Mouse (Mus musculus) thymus, adult 2 months (tissue): ENCODE measurements around the gene Ntf3. TPM values are rescaled to one million over a fixed set of nuclear protein-coding genes. Genes with fewer than 3 reads are reported as not detected.

Experiments
- DNase-seq: peaks from one replicate; pipeline ENCODE4 v3.0.0; 2021
- H3K27ac ChIP-seq: fragments of 200-500 bp; 2 replicates; pipeline ENCODE4 v1.5.1; 2012; ENCODE audit warnings: low read length, control low read depth; ENCODE audit not compliant: control insufficient read depth, insufficient read depth
- H3K27me3 ChIP-seq: fragments of 200-500 bp; 2 replicates; pipeline ENCODE4 v1.6.1; 2012; ENCODE audit warnings: mild to moderate bottlenecking, low read length, moderate library complexity, mixed read lengths; ENCODE audit not compliant: control insufficient read depth, insufficient read depth
- H3K36me3 ChIP-seq: fragments of 200-500 bp; 2 replicates; pipeline ENCODE4 v1.6.1; 2012; ENCODE audit warnings: mild to moderate bottlenecking, low read length, moderate library complexity; ENCODE audit not compliant: control insufficient read depth, insufficient read depth
- H3K4me1 ChIP-seq: fragments of 200-500 bp; replicated peaks from 2 replicates; pipeline ENCODE4 v1.6.1; 2012; ENCODE audit warnings: low read length; ENCODE audit not compliant: control insufficient read depth, insufficient read depth
- H3K4me3 ChIP-seq: fragments of 200-500 bp; 2 replicates; pipeline ENCODE4 v1.5.1; 2012; ENCODE audit warnings: mild to moderate bottlenecking, low read length, control low read depth, moderate library complexity; ENCODE audit not compliant: control insufficient read depth, insufficient read depth
- CTCF ChIP-seq: fragments of 200-500 bp; IDR thresholded peaks from 2 replicates; pipeline ENCODE4 v1.5.1; 2012; ENCODE audit warnings: mild to moderate bottlenecking, control low read depth, low read length, moderate library complexity, borderline replicate concordance; ENCODE audit not compliant: control insufficient read depth, poor library complexity, insufficient read depth; ENCODE audit errors: extremely low read depth
- POLR2A ChIP-seq: fragments of 200-500 bp; IDR thresholded peaks from 2 replicates; pipeline ENCODE4 v1.6.1; 2012; ENCODE audit warnings: mild to moderate bottlenecking, low read length, control low read depth, moderate library complexity; ENCODE audit not compliant: control insufficient read depth, poor library complexity, insufficient read depth; ENCODE audit errors: extremely low read depth
- WGBS: fragments of 180-500 bp; shearing (Covaris S2); methylation state at CpG from one replicate; pipeline ENCODE4 v1.1.7; 2018; 5-methylcytosine and 5-hydroxymethylcytosine counted together
- polyA plus RNA-seq: library from polyadenylated mRNA; depleted of rRNA; stranded (reverse); fragments of >200 nt; gene quantifications from 2 replicates; pipeline ENCODE4 v1.2.3, GENCODE M21; 2012

Ntf3 gene
- polyA plus RNA-seq, 1 experiment: 0.40 TPM

- no peak for DNase-seq
- WGBS: 91% methylated on average over 8 of the region's 8 CpGs
- Histone ChIP-seq H3K27me3 (no peaks in the 10 kb centered on the region), H3K4me3 (no peak overlapping the region), H3K4me1 (no peaks in the 10 kb centered on the region), H3K27ac (no peak overlapping the region), H3K36me3 (no peaks in the 10 kb centered on the region)
- no peak for TF ChIP-seq POLR2A
- TF ChIP-seq CTCF: no peak
Observed at GRCm38 (mm10) chr6:126117191-126117590, 49.5 kb downstream of the Ntf3 start.

- Histone ChIP-seq H3K27ac (no peak overlapping the region), H3K27me3 (no peaks in the 10 kb centered on the region), H3K36me3 (no peaks in the 10 kb centered on the region), H3K4me3 (no peak overlapping the region), H3K4me1 (no peaks in the 10 kb centered on the region)
- no peak for DNase-seq
- TF ChIP-seq POLR2A: no peak
- TF ChIP-seq CTCF: no peak
- WGBS: 81% methylated on average over 10 of the region's 10 CpGs
Observed at GRCm38 (mm10) chr6:126114934-126115633, 51.6 kb downstream of the Ntf3 start.

- no peaks in the 10 kb centered on the region for H3K27me3 ChIP-seq
- no peaks in the 10 kb centered on the region for H3K4me1 ChIP-seq
- no peak overlapping the region for H3K4me3 ChIP-seq
- 91% methylated on average over 15 of the region's 15 CpGs for WGBS
- DNase-seq: no peak
- TF ChIP-seq CTCF (no peak), POLR2A (no peak)
- no peaks in the 10 kb centered on the region for H3K36me3 ChIP-seq
- no peak overlapping the region for H3K27ac ChIP-seq
Observed at GRCm38 (mm10) chr6:126110892-126111835, 55.5 kb downstream of the Ntf3 start.

DNA sequence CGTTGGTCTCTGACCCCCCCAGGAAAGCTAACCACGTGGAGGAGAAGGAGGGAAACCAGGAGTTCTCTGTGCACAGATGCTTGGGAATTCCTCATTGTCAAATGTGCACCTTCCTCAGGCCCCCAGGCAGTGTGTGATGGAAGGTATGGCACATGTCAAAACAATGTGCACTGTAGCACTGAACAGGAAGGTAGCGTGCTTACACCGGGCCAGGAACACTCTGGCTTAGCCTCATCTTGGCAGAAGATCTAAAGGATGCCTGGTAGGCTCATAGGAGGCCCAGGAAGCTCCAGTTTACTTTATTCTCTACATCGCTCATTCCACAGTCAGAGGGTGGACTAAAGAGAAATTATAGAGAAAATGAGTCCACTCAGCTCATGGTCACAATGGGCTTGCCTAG lies 57.5 kb downstream of the Ntf3 start:
- Histone ChIP-seq H3K4me3 (no peak overlapping the region), H3K27ac (no peak overlapping the region), H3K4me1 (no peaks in the 10 kb centered on the region), H3K36me3 (no peaks in the 10 kb centered on the region), H3K27me3 (no peaks in the 10 kb centered on the region)
- TF ChIP-seq CTCF: no peak
- no peak for TF ChIP-seq POLR2A
- no peak for DNase-seq
- 78% methylated on average over 5 of the region's 5 CpGs for WGBS

GRCm38 (mm10) chr6:126108771-126109170 lies 57.9 kb downstream of the Ntf3 start:
- H3K4me1 ChIP-seq: no peaks in the 10 kb centered on the region
- H3K4me3 ChIP-seq: no peak overlapping the region
- H3K36me3 ChIP-seq: no peaks in the 10 kb centered on the region
- no peak for TF ChIP-seq CTCF
- no peak for TF ChIP-seq POLR2A
- no peak for DNase-seq
- WGBS: 83% methylated on average over 2 of the region's 2 CpGs
- no peaks in the 10 kb centered on the region for H3K27me3 ChIP-seq
- no peak overlapping the region for H3K27ac ChIP-seq

DNA sequence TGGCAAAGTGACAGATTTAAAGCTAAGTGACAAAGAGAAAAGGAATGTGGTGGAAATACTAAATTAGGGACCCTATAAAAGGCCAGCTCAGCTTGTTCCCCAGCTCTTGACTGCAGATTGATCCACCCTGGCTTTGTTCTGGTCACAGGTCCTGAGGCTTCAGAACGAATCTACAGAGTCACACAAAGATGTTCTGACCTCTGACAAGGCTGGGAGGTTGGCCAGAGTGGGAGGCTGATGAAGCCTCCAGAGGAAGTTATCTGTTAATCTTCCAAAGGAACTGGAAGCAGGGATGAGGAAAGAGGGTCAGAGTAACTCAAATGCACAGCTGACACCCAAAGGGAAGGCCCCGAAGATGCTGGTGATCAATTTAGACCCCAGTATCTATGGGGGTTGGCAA lies 59.3 kb downstream of the Ntf3 start:
- TF ChIP-seq POLR2A: no peak
- no peak for TF ChIP-seq CTCF
- DNase-seq: no peak
- H3K4me3 ChIP-seq: no peak overlapping the region
- no peak overlapping the region for H3K27ac ChIP-seq
- no peaks in the 10 kb centered on the region for H3K27me3 ChIP-seq
- 64% methylated on average over 2 of the region's 2 CpGs for WGBS
- no peaks in the 10 kb centered on the region for H3K4me1 ChIP-seq
- H3K36me3 ChIP-seq: no peaks in the 10 kb centered on the region
